Mouse (Mus musculus): Measurements from ENCODE around the gene Rxrb.

Rxrb gene

GRCm38 (mm10) chr17:34024861-34025755, 6.5 kb upstream of the Rxrb start:
- ATAC-seq (ENCODE audit: low TSS enrichment) = no peak

- no peak for ATAC-seq (ENCODE audit: low TSS enrichment)
Observed at GRCm38 (mm10) chr17:34025756-34026151, 5.9 kb upstream of the Rxrb start.

GRCm38 (mm10) chr17:34026221-34026620, 5.4 kb upstream of the Rxrb start:
- no peak for ATAC-seq (ENCODE audit: low TSS enrichment)

GRCm38 (mm10) chr17:34026917-34027655, 4.5 kb upstream of the Rxrb start:
- no peak for ATAC-seq (ENCODE audit: low TSS enrichment)

- peak; percentile 43 for ATAC-seq (ENCODE audit: low TSS enrichment)
Observed at GRCm38 (mm10) chr17:34027656-34028223, 3.9 kb upstream of the Rxrb start, which contains the start of gene H2-Ke6. H2-Ke6 (minus strand) TSS chr17:34028060.

GRCm38 (mm10) chr17:34028501-34029149, 3.0 kb upstream of the Rxrb start:
- ATAC-seq (ENCODE audit: low TSS enrichment) = no peak

GRCm38 (mm10) chr17:34029150-34029889, 2.3 kb upstream of the Rxrb start:
- no peak for ATAC-seq (ENCODE audit: low TSS enrichment)

- ATAC-seq (ENCODE audit: low TSS enrichment) = no peak
Observed at GRCm38 (mm10) chr17:34029890-34030595, 1.6 kb upstream of the Rxrb start.

- no peak for ATAC-seq (ENCODE audit: low TSS enrichment)
Observed at GRCm38 (mm10) chr17:34030861-34031326, 718 bp upstream of the Rxrb start.

GRCm38 (mm10) chr17:34032174-34032632, 591 bp downstream of the Rxrb start:
- no peak for ATAC-seq (ENCODE audit: low TSS enrichment)

- ATAC-seq (ENCODE audit: low TSS enrichment) = no peak
Observed at GRCm38 (mm10) chr17:34032806-34033205, 1.2 kb downstream of the Rxrb start.

- ATAC-seq (ENCODE audit: low TSS enrichment) = no peak
Observed at GRCm38 (mm10) chr17:34033441-34033840, 1.8 kb downstream of the Rxrb start.

- ATAC-seq (ENCODE audit: low TSS enrichment) = no peak
Observed at GRCm38 (mm10) chr17:34034064-34034463, 2.5 kb downstream of the Rxrb start.

GRCm38 (mm10) chr17:34035517-34035916, 3.9 kb downstream of the Rxrb start:
- ATAC-seq (ENCODE audit: low TSS enrichment) = no peak

GRCm38 (mm10) chr17:34036647-34037046, 5.0 kb downstream of the Rxrb start:
- ATAC-seq (ENCODE audit: low TSS enrichment) = no peak

GRCm38 (mm10) chr17:34037241-34037640, 5.6 kb downstream of the Rxrb start:
- ATAC-seq (ENCODE audit: low TSS enrichment) = no peak

- ATAC-seq (ENCODE audit: low TSS enrichment) = peak; percentile 21; the same call in 1 of the 2 replicates
Observed at GRCm38 (mm10) chr17:34038440-34038839, 6.8 kb downstream of the Rxrb start.

- ATAC-seq (ENCODE audit: low TSS enrichment) = no peak
Observed at GRCm38 (mm10) chr17:34038878-34039561, 7.4 kb downstream of the Rxrb start, which contains the start of gene Col11a2. Col11a2 (plus strand) TSS chr17:34039437.

Data from frontal cortex, adult (tissue).